Mouse (Mus musculus): ENCODE results near the gene Agtrap. TPM values are rescaled to one million over a fixed set of nuclear protein-coding genes. Genes with fewer than 3 reads are reported as not detected.

Gene Agtrap
- total RNA-seq, 2 experiments from 2014 or later = 76.6 to 96.6 TPM

DNA sequence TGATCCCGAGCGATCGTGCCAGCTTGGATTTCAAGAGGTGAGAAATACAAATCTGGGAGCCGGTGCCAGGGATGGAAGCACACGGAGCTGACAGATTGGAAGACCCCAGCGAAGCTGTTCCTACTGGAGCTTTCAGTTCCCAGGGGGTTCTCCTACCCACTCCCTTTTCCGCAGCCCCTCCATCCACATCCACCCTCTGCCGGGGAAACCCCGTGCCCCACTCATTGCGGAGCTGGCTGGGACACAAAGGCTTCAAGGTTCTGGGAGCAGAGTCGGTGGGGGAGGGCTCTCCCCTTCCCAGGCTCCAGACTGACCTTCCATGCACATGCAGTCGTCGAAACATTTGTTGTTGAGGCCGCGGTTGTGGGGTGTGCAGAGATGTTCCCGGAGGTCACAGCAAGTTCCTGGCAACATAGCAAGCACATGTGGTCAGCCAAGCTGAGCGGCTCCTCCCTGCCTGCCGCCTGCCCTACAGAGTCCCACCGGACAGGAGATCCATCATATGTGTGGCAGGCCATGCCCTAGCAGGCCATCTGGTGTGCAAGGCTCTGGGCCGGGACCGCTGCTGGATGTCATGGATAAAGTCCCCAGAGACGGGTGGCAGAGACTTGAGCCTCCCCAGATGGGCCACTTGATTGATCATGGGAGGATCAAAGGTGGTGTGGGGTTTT, 19.9 kb upstream of the Agtrap start:
- DNase-seq = peak; percentile 34 to 51

DNA sequence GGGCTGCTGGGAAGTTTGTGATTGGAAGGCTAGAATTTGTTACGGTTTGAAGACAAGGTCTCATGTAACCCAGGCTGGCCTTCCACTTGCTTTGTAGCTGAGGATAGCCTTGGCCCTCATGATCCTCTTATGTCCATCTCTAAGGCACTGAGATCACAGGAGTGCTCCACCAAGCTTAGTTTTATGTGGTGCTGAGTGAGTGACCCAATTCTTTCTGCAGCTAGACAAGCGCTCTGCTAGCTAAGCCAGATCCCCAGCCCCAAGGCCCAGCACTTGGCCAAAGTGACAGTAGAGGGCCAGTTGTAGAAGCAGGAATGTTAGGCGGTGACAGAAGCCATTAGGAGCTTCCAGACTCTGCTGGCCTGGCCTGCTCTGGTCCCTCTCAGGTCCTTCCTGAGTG, 16.3 kb upstream of the Agtrap start:
- no peak for DNase-seq

- peak; percentile 62 to 72 for DNase-seq
Measured at GRCm38 (mm10) chr4:148101801-148102527, 14.1 kb upstream of the Agtrap start.

- DNase-seq = no peak
Measured at GRCm38 (mm10) chr4:148098666-148099065, 10.8 kb upstream of the Agtrap start.

- DNase-seq = no peak
Measured at GRCm38 (mm10) chr4:148097936-148098335, 10.1 kb upstream of the Agtrap start.

GRCm38 (mm10) chr4:148095081-148095480, 7.2 kb upstream of the Agtrap start:
- no peak for DNase-seq

- no peak for DNase-seq
Measured at GRCm38 (mm10) chr4:148094161-148094560, 6.3 kb upstream of the Agtrap start.

- peak; percentile 69 to 75 for DNase-seq
Measured at GRCm38 (mm10) chr4:148092551-148093271, 4.9 kb upstream of the Agtrap start.

DNA sequence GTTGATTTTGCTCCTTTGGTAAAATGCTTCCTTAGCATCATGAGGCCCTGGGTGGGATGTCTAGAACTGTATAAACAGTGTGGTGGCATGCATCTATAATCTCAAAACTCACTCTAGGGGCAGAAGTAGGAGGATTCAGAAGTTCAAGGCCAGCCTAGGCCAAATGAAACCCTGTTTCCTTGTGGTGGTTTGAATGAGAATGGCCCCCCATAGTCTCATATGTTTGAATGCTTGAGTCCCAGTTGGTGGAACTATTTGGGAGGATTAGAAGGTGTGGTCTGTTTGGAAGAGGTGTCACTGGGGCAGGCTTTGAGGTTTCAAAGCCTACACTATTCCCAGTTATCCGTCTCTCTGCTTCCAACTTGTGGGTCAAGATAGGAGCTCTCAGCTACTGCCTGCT, 3.4 kb upstream of the Agtrap start:
- no peak for DNase-seq

DNA sequence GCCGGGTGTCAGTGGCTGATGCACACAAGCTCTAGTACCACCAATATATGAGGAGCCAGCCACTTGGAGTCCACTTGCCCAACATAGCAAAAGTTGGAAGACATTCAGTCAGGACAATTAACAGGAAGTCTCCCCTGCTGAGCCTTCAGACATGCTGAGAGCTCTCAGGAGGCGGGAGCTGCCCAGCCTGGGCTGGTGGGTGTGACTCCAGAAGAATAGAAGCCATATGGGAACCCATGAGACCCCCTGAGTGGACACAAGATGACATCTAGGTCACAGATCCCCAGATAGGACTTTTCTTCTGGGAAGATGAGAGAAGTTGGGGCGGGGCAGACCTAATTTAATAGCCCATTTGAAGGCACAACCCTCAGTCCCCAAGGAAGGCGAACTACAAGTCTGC, 1.3 kb upstream of the Agtrap start:
- no peak for DNase-seq

DNA sequence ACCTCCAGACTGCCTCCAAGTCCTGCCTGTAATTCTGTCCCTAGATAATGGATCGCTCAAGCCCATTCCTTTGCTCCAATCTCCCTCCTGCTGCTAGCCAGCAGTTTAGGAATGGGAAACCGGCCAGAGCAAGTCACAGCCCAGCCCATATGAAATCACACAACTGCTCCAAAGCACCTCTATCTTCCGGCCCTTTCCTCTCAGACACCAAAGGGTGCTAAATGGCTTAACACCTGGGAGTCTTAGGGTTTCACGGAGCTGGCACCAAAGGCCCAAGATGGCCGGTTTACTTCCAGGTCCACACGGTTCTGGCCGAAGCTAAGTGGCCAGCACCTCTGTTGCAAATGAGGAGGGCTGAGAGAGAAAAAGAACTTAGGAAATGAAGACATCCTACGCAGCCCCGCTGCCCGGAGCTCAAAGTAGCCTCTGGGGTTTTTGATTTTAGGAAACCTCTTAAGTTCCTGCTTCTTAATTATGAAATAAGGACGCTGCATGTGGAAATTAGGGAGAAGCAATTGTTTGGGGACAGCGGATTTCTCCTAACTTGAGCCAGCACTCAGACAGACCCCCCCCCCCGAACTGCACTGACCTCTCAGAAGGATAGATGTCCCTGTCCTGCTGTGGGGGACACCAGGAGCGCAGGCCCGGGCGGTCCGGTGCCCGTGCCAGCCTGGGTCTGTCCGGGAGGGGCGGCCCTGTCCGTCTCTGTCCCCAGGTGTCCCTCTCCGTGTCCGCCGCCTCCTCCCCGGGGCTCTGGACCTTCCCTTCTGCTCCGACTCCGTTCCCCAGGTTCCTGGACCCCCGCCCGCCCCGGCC, 532 bp downstream of the Agtrap start:
- peak; percentile 58 to 66 for DNase-seq

- peak; percentile 58 to 71 for DNase-seq
Measured at GRCm38 (mm10) chr4:148085907-148086305, 1.9 kb downstream of the Agtrap start.

GRCm38 (mm10) chr4:148085131-148085906, 2.5 kb downstream of the Agtrap start:
- DNase-seq = peak; percentile 62

GRCm38 (mm10) chr4:148084261-148084714, 3.5 kb downstream of the Agtrap start:
- DNase-seq = peak; percentile 56 to 63

DNA sequence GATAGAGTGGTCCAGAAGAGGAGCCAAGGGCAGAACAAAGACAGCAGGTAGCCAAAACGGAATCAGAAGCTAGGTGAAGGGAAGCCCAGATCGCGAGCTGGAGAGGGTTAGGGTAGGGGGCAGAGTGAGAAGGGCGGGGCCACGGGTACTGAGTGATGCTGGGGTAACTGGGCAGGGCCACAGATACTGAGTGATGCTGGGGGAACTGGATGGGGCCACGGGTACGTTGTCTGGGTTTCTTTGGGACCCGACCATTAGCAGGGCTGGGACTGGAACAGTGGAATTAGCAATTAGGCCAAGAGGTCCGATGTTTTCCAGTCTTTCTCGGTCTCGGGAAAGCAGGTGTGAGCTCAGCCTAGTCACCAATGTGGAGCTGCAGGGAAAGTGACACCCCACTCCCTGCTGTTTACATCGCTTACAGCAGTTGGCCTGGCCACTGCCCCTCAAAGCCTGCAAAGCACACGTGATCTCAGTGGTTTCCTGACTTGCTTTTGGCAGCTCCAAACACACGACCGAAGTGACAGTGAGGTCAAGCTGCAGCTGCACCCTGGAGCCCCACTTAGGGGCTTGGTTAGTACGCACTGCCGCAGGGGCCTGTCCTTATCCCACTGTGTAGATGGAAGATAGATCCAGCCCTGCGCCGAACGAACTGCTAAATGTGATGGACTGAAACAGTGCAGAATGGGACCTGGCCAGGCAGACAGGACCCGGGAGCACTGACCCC, 4.5 kb downstream of the Agtrap start:
- peak in 1 of 2 experiments; percentile 56 for DNase-seq

- peak; percentile 52 to 58 for DNase-seq
Measured at GRCm38 (mm10) chr4:148082257-148083044, 5.4 kb downstream of the Agtrap start.

- no peak for DNase-seq
Measured at GRCm38 (mm10) chr4:148081201-148081600, 6.6 kb downstream of the Agtrap start.

DNA sequence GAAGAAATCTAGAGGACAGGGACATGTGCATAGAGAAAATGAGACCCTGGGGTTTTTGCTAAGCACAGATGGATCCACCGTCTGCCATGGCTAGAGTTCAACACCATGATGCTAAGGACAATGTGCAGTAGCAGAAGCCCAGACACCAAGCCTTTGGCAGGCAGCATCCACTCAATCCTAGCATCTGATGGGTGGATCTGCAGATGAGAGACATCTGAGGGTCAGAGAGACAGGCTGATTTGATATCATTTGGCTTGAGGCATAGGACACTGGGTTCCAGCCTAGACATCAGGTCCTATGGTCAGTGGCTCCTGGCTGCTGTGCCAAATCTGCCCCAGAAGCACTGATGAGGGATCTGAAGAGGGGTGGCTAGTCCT, 7.2 kb downstream of the Agtrap start:
- DNase-seq = no peak

DNA sequence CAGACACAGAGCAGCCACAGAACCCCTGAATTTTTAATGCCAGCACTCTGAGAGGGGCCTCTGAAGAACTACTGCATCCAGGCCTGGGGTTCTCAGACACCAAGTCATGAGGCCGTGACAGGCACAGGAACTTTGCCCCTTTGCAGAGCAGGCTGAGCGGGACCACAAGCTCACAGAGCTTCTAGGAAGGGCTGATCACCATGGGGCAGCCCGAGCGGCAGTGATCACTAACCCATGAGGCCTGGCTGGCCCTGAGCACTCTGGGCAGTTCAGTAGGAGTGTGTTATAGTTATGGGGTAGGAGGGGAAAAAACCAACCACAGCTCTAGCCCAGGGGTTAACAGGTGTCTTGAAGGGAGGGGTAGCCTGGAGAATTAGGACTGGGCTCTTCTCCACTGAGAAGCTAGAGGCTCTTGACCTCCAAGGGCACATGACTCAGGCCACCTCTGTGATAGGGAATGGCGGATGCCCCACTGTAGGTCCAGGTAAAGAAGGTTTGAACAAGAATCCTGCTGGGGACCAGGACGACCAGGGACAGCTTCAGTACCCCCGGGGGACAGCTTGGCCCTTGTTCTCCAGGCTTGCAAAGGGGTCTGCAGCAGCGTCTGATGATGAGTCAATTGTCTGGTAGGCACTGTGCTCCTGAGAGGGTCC, 7.8 kb downstream of the Agtrap start:
- DNase-seq = no peak

Measured in adrenal gland, postnatal 36 days (tissue).